Mouse (Mus musculus) kidney, embryonic 15.5 days (tissue): ENCODE results near the gene Hivep1. TPM values are rescaled to one million over a fixed set of nuclear protein-coding genes. Genes with fewer than 3 reads are reported as not detected.

Source experiments
- ATAC-seq: fragments of 200-750 bp; cut with Nextera tagmentation; replicated peaks from 2 replicates; pipeline ENCODE4 v1.8.0; 2017; ENCODE audit warnings: moderate TSS enrichment; ENCODE audit not compliant: low FRiP score
- H3K27ac ChIP-seq: fragments of 300-500 bp; sonication (generic); 2 replicates; pipeline ENCODE4 v1.5.1; 2015; ENCODE audit warnings: mild to moderate bottlenecking, inconsistent platforms
- H3K27me3 ChIP-seq: fragments of 300-500 bp; sonication (generic); 2 replicates; pipeline ENCODE4 v1.6.1; 2015; ENCODE audit warnings: inconsistent platforms
- H3K36me3 ChIP-seq: fragments of 300-500 bp; sonication (generic); 2 replicates; pipeline ENCODE4 v1.6.1; 2015; ENCODE audit warnings: inconsistent platforms
- H3K4me1 ChIP-seq: fragments of 300-500 bp; sonication (generic); 2 replicates; pipeline ENCODE4 v1.6.1; 2015; ENCODE audit warnings: inconsistent platforms
- H3K4me2 ChIP-seq: fragments of 300-500 bp; sonication (generic); 2 replicates; pipeline ENCODE4 v1.6.1; 2015; ENCODE audit warnings: moderate library complexity, mild to moderate bottlenecking, inconsistent platforms
- H3K4me3 ChIP-seq: fragments of 300-500 bp; sonication (generic); replicated peaks from 2 replicates; pipeline ENCODE4 v1.5.1; 2015; ENCODE audit warnings: mild to moderate bottlenecking, inconsistent platforms
- H3K9ac ChIP-seq: fragments of 300-500 bp; sonication (generic); 2 replicates; pipeline ENCODE4 v1.6.1; 2015; ENCODE audit warnings: mild to moderate bottlenecking, inconsistent platforms
- H3K9me3 ChIP-seq: fragments of 300-500 bp; sonication (generic); replicated peaks from 2 replicates; pipeline ENCODE4 v1.6.1; 2016; ENCODE audit warnings: inconsistent platforms
- WGBS: fragments of 180-500 bp; shearing (Covaris S2); methylation state at CpG from one replicate; pipeline ENCODE4 v1.1.7; 2015; ENCODE audit warnings: mixed read lengths; 5-methylcytosine and 5-hydroxymethylcytosine counted together
- polyA plus RNA-seq: library from polyadenylated mRNA; unstranded; fragments of >200 nt; fragmentation: Nextera tagmentation; extraction: Ambion mirVana; gene quantifications from 2 replicates; pipeline ENCODE4 v1.2.1, GENCODE M21; 2015

The Hivep1 gene
- polyA plus RNA-seq, 1 experiment from 2014 or later = 14.1 TPM

DNA sequence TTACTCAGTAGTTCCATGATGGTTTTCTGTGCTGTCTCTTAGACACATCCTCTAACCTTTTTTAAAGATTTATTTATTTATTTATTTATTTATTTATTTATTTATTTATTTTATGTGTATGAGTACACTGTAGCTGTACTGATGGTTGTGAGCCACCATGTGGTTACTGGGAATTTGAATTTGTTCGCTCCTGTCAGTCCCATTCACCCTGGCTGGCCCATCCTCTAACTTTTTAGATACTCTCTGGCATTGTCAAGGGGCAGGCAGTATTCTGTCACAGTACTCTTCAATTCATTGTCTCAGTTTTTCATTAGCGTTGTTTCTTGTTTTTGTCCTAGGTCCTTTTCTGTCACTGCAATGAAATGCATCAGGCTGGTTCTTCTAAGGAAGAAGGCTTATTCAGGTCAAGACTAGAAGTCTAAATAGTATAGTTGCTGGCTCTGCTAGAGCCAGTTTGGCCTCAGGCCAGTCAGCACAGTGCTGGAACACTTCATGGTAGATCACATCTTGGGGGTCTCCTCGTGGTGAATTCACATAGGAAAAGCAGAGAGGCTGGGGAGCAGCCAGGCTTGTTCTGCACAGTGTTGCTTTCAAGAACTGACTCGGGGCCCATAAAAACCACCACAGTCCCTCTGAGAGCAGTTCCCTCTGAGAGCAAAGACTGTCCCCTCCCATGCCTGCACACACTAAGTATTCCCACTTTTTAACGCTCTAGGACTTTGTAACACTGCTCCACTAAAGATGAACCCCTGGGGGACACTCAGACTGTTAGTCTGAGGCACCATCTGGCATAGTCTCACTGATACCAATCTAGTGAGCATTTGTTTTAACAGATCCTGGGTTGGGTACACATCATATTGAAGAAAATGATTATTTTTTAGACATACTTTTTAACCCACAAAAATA, 70.2 kb downstream of the Hivep1 start:
- no peaks in the 10 kb centered on the region for H3K27me3 ChIP-seq
- no peak overlapping the region for H3K27ac ChIP-seq
- no peak overlapping the region for H3K4me3 ChIP-seq
- H3K36me3 ChIP-seq = peaks cover 8% of the 10 kb centered on the region
- no peak overlapping the region for H3K4me2 ChIP-seq
- WGBS = 79% methylated on average over 5 of the region's 5 CpGs
- ATAC-seq = no peak
- H3K9me3 ChIP-seq = no peaks in the 10 kb centered on the region
- no peak overlapping the region for H3K9ac ChIP-seq
- H3K4me1 ChIP-seq = no peaks in the 10 kb centered on the region

DNA sequence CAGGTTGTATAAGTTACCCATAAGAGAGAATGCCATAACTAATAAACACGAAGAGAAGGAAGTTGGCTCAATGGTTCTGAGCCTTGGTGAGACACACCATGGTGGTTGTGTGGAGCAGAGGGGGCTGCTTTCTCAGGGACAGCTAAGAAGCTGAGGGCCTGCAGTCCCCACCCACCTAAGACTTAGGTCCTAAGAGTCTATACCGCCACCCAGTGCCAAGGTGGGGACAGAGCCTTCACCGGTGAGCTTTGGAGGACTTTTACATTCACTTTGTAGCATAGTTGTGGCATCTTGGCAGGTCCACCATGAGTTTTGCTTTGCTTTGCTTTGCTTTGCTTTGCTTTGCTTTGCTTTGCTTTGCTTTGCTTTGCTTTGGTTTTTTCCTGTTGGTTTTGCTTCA, 92.8 kb downstream of the Hivep1 start:
- 69% methylated on average over 3 of the region's 3 CpGs for WGBS
- ATAC-seq = no peak
- Histone ChIP-seq H3K27ac (no peak overlapping the region), H3K4me1 (peaks cover 13% of the 10 kb centered on the region), H3K27me3 (no peaks in the 10 kb centered on the region), H3K9ac (no peak overlapping the region), H3K4me2 (no peak overlapping the region), H3K36me3 (0 out of 2 replicates have a peak, but pooled peaks cover 6% of the 10 kb centered on the region), H3K4me3 (no peak overlapping the region), H3K9me3 (no peaks in the 10 kb centered on the region)

DNA sequence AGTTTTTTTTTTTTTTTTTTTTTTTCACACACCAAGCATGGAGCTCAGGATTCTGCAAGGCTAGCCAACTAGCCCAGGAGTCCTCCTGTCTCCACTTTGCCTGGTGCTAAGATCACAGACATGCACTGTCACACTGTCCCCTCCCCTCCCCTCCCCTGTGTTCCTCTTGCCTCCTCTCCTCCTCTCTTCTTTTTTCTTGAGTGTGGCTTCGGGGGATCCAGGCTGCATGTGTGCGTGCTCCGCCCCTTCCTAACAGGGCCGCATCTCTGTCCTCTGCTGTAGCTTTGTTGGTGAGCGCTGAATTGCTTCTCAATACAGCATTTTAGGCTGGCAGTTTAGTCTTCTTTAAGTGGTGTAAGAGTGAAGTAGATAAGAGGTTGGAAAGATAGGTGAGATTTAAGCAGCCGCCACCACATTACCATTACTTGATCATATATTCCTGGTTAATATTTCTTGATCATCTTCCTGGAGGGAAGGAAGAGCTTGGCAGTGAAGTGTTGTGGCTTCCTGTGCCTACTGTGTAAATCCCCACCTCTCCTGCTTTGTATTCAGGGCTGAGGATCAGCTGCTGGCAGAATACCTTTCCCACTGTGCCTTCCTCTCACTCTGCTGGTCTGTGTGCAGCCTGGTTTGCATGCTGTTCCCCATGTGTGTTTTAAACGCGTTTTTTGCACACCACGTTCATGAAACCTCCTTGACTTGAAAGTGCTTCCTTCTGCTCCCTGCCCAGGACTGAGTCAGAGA, 97.7 kb downstream of the Hivep1 start:
- ATAC-seq = no peak
- H3K4me3 ChIP-seq = no peak overlapping the region
- peaks cover 29% of the 10 kb centered on the region for H3K4me1 ChIP-seq
- H3K27me3 ChIP-seq = no peaks in the 10 kb centered on the region
- H3K9me3 ChIP-seq = no peaks in the 10 kb centered on the region
- peak overlapping the region; percentile 86 for H3K27ac ChIP-seq
- H3K36me3 ChIP-seq = peaks cover 2% of the 10 kb centered on the region
- H3K9ac ChIP-seq = no peak overlapping the region
- 38% methylated on average over 9 of the region's 9 CpGs for WGBS
- no peak overlapping the region for H3K4me2 ChIP-seq

DNA sequence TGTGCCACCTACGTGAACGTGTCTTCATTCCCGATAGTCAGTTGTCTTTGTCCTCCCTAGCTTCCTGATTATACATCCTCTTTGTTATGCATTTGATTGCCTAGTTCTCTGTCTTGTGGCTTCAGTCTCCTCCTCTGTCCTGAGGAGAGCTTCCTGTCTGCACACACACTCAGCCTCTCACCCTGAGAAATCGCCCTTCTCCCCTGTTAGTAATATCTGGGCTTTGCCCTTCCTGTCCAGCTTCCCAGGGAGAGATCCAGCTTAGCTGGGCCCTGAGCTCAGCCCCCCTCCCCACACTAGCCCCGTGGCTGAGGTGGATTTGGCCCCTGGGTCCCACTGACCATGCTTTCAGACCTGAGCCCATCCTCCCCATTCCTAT, 98.2 kb downstream of the Hivep1 start:
- Histone ChIP-seq H3K27ac (peak overlapping the region; percentile 86), H3K36me3 (peaks cover 8% of the 10 kb centered on the region), H3K27me3 (no peaks in the 10 kb centered on the region), H3K9ac (no peak overlapping the region), H3K4me3 (no peak overlapping the region), H3K4me1 (peaks cover 29% of the 10 kb centered on the region), H3K4me2 (peak overlapping the region; percentile 24; the same call in 1 of the 2 replicates), H3K9me3 (no peaks in the 10 kb centered on the region)
- 23% methylated on average over 5 of the region's 5 CpGs for WGBS
- ATAC-seq = peak; percentile 43; the same call in 1 of the 2 replicates

DNA sequence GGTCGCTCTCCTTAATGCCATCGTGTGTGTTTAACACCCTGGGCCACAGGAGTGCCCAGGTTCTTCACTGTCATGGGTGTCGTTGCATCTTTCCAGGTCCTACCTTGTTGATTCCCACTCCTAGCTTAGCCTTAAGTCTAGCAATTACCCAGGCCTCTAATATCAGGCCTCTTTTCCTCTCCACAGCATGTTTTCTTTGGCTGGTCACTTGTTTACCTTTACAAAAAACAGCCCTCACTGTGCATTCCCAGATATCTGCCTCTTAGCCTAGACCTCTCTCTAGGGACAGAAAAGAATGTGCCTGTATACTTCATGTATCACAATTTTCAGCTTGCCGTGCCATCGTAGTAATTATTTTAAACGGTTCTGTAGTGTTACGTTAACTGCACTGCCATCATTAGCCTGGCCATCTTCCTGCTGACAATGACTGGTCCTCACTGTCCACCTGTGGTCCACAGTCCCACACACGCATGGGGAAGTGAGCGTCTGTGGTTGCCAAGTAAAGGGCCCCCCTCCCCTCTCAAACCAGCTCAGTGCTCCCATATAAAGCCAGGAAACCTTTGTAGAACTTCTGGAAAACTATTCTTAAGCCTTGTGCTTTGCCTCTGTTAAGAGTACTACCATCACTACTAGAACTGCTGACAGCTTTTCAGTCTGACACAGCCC, 98.8 kb downstream of the Hivep1 start:
- peak overlapping the region; percentile 30 for H3K4me2 ChIP-seq
- no peaks in the 10 kb centered on the region for H3K27me3 ChIP-seq
- peak; percentile 43; the same call in 1 of the 2 replicates for ATAC-seq
- peaks cover 29% of the 10 kb centered on the region for H3K4me1 ChIP-seq
- H3K4me3 ChIP-seq = no peak overlapping the region
- 58% methylated on average over 9 of the region's 9 CpGs for WGBS
- peak overlapping the region; percentile 86 for H3K27ac ChIP-seq
- no peak overlapping the region for H3K9ac ChIP-seq
- H3K9me3 ChIP-seq = no peaks in the 10 kb centered on the region
- H3K36me3 ChIP-seq = peaks cover 13% of the 10 kb centered on the region

DNA sequence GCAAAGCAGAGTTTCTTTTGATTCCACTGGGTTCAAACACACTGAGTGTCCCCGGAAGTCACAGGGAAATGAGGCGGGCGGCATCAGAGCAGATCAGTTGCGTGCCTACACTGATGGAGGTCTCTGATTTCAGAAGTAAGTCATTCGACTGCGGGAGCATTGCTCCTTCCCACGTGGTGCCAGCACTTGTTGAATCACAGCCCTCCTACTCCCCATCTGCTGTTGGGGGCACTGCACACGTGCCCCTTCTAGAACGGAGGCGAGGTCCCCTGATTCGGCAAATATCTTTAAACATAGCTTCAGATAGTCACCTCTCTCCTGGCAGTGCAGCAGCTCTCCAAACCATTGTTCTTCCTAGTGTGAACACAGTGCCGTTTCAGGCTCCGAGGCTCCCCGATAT, 106.4 kb downstream of the Hivep1 start:
- no peak overlapping the region for H3K27ac ChIP-seq
- H3K9ac ChIP-seq = no peak overlapping the region
- no peak overlapping the region for H3K4me3 ChIP-seq
- H3K27me3 ChIP-seq = no peaks in the 10 kb centered on the region
- 93% methylated on average over 14 of the region's 14 CpGs for WGBS
- peaks cover 60% of the 10 kb centered on the region for H3K36me3 ChIP-seq
- H3K4me1 ChIP-seq = no peaks in the 10 kb centered on the region
- H3K9me3 ChIP-seq = no peaks in the 10 kb centered on the region
- no peak for ATAC-seq
- no peak overlapping the region for H3K4me2 ChIP-seq

DNA sequence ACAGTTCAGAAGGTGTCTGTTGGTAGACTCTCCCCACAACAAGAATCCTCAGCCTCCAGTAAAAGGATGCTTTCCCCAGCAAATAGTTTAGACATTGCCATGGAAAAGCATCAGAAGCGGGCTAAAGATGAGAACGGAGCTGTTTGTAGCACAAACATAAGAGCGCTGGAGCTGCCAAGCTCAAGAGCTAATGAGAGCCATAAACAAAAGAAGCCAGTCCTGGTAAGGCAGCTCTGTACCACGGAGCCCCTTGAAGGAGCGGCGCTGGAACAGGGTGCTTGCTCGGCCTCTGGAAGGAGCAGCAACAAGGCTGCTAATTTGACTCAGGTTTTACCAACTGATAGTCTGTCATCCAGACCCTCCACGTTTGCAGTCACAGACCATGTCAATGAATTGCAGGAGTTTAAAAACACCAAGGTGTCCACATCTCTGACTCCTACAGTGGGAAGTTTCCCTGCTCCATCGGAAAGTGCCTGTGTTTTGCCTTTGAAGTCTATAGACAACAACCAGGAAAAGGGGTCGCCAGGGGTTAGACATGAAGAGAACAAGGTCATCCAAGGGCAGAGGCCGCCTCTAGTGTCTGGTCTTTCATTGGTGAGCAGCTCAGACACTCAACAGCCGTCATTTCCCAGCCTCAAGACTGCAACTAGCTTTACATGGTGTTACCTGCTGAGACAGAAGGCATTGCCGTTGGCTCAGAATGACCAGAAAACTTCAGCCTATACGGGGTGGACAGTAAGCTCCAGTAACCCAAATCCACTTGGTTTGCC, 107.8 kb downstream of the Hivep1 start:
- no peak overlapping the region for H3K4me3 ChIP-seq
- H3K9ac ChIP-seq = no peak overlapping the region
- ATAC-seq = no peak
- no peak overlapping the region for H3K4me2 ChIP-seq
- no peaks in the 10 kb centered on the region for H3K4me1 ChIP-seq
- H3K27me3 ChIP-seq = no peaks in the 10 kb centered on the region
- peaks cover 60% of the 10 kb centered on the region for H3K36me3 ChIP-seq
- H3K9me3 ChIP-seq = no peaks in the 10 kb centered on the region
- 70% methylated on average over 14 of the region's 14 CpGs for WGBS
- H3K27ac ChIP-seq = no peak overlapping the region

DNA sequence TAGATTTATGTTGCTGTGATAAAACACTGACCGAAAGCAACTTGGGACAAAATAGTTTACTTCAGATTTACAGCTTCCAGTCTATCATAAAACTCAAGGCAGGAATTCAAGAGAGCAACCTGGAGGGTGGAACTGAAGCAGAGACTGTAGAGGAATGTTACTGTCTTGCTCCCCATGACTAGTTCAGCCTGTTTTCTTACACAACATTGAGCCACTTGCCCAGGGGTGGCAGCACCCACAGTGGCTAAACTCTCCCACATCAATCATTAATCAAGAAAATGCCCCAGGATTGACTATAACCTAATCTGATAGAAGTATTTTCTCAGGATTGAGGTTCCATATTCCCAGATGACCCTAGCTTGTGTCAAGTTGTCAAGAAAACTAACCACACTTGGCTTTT, 119.0 kb downstream of the Hivep1 start:
- Histone ChIP-seq H3K9me3 (no peaks in the 10 kb centered on the region), H3K4me2 (no peak overlapping the region), H3K9ac (no peak overlapping the region), H3K4me1 (peaks cover 5% of the 10 kb centered on the region; the same call in 1 of the 2 replicates), H3K4me3 (no peak overlapping the region), H3K27ac (peak overlapping the region; percentile 37; the same call in 1 of the 2 replicates), H3K27me3 (no peaks in the 10 kb centered on the region), H3K36me3 (peaks cover 37% of the 10 kb centered on the region)
- 52% methylated on average over 1 of the region's 1 CpGs for WGBS
- 0 out of 2 replicates have a peak, but pooled peaks have one; percentile 67 for ATAC-seq

DNA sequence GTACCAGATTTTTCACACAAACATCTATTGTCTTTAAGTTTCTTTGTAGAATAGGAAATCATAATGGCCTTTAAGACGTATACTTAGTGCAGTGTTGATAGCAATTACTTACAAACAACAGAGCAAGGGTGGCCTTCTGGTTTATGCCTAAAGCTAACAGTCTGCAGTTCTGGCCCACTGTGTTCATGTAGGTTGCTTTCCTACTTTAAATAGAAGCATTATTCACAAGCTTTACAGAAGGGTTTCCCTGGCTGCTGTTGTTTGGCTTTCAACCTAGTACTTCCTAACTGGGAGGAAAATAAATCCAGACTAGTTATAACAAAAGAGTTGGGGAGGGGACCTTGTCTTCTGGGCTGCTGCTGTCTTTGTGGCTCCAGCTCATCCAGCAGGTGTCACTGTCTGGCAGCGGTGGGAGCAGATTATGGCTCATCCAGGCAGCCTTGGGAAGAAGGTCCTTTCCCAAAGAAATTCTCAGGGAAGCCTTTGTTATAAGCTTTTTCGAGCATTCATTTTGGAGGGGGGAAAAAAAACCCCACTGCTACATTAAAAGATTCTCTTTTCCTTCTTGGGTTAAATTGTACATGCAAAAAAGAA, 123.1 kb downstream of the Hivep1 start:
- Histone ChIP-seq H3K27me3 (no peaks in the 10 kb centered on the region), H3K4me2 (no peak overlapping the region), H3K9ac (no peak overlapping the region), H3K27ac (no peak overlapping the region), H3K4me1 (peaks cover 5% of the 10 kb centered on the region; the same call in 1 of the 2 replicates), H3K4me3 (no peak overlapping the region), H3K36me3 (peaks cover 52% of the 10 kb centered on the region), H3K9me3 (no peaks in the 10 kb centered on the region)
- ATAC-seq = no peak
- 54% methylated on average over 3 of the region's 3 CpGs for WGBS

DNA sequence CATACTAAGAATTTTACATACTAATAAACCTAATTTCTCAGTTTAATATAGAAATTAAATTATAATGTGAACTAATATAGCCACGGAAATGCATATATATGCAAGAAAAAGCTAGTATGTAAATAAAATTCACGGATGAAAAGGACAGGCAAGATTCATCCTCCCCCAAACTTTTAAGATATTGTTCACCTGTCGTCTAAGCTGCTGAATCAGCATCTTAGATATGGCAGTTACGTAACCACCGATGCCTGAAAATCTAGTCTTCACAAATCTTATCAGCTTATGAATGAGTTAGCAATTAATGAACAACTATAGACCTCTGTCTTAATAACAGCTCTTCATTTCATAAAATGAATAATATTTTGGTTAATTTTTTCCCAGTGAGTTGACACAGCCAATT, 130.8 kb downstream of the Hivep1 start:
- Histone ChIP-seq H3K27ac (no peak overlapping the region), H3K36me3 (peaks cover 57% of the 10 kb centered on the region), H3K9ac (no peak overlapping the region), H3K4me3 (no peak overlapping the region), H3K9me3 (no peaks in the 10 kb centered on the region), H3K27me3 (no peaks in the 10 kb centered on the region), H3K4me2 (no peak overlapping the region), H3K4me1 (no peaks in the 10 kb centered on the region)
- ATAC-seq = no peak
- WGBS = 84% methylated on average over 5 of the region's 5 CpGs

DNA sequence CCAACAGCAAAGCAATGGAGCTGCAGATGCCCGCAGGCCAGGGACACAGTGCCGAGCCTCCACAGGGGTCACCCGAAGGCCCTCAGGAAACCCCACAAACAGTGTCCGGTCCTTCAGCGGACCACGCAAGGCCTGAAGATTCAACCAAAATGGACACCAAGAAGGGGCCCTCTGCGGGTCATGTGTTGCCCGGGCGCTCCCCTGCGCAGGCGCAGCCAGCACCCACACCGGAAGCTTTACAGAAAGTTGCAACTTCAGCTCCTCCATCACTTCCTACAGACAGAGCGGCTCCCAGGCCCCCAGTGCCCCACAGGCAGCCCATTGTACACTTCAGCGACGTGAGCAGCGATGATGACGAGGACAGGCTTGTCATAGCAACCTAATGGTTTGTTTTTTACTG, 132.3 kb downstream of the Hivep1 start:
- no peak for ATAC-seq
- Histone ChIP-seq H3K27ac (no peak overlapping the region), H3K27me3 (no peaks in the 10 kb centered on the region), H3K9ac (no peak overlapping the region), H3K4me1 (no peaks in the 10 kb centered on the region), H3K4me2 (no peak overlapping the region), H3K4me3 (no peak overlapping the region), H3K9me3 (no peaks in the 10 kb centered on the region), H3K36me3 (peaks cover 43% of the 10 kb centered on the region)
- 95% methylated on average over 17 of the region's 17 CpGs for WGBS
